Mouse (Mus musculus) thymus, adult 2 months (tissue): ENCODE results near the gene Foxl1. TPM values are rescaled to one million over a fixed set of nuclear protein-coding genes. Genes with fewer than 3 reads are reported as not detected.

Experiments
- DNase-seq: peaks from one replicate; pipeline ENCODE4 v3.0.0; 2021
- H3K27ac ChIP-seq: fragments of 200-500 bp; 2 replicates; pipeline ENCODE4 v1.5.1; 2012; ENCODE audit warnings: low read length, control low read depth; ENCODE audit not compliant: control insufficient read depth, insufficient read depth
- H3K27me3 ChIP-seq: fragments of 200-500 bp; 2 replicates; pipeline ENCODE4 v1.6.1; 2012; ENCODE audit warnings: mild to moderate bottlenecking, low read length, moderate library complexity, mixed read lengths; ENCODE audit not compliant: control insufficient read depth, insufficient read depth
- H3K36me3 ChIP-seq: fragments of 200-500 bp; 2 replicates; pipeline ENCODE4 v1.6.1; 2012; ENCODE audit warnings: mild to moderate bottlenecking, low read length, moderate library complexity; ENCODE audit not compliant: control insufficient read depth, insufficient read depth
- H3K4me1 ChIP-seq: fragments of 200-500 bp; replicated peaks from 2 replicates; pipeline ENCODE4 v1.6.1; 2012; ENCODE audit warnings: low read length; ENCODE audit not compliant: control insufficient read depth, insufficient read depth
- H3K4me3 ChIP-seq: fragments of 200-500 bp; 2 replicates; pipeline ENCODE4 v1.5.1; 2012; ENCODE audit warnings: mild to moderate bottlenecking, low read length, control low read depth, moderate library complexity; ENCODE audit not compliant: control insufficient read depth, insufficient read depth
- CTCF ChIP-seq: fragments of 200-500 bp; IDR thresholded peaks from 2 replicates; pipeline ENCODE4 v1.5.1; 2012; ENCODE audit warnings: mild to moderate bottlenecking, control low read depth, low read length, moderate library complexity, borderline replicate concordance; ENCODE audit not compliant: control insufficient read depth, poor library complexity, insufficient read depth; ENCODE audit errors: extremely low read depth
- POLR2A ChIP-seq: fragments of 200-500 bp; IDR thresholded peaks from 2 replicates; pipeline ENCODE4 v1.6.1; 2012; ENCODE audit warnings: mild to moderate bottlenecking, low read length, control low read depth, moderate library complexity; ENCODE audit not compliant: control insufficient read depth, poor library complexity, insufficient read depth; ENCODE audit errors: extremely low read depth
- WGBS: fragments of 180-500 bp; shearing (Covaris S2); methylation state at CpG from one replicate; pipeline ENCODE4 v1.1.7; 2018; 5-methylcytosine and 5-hydroxymethylcytosine counted together
- polyA plus RNA-seq: library from polyadenylated mRNA; depleted of rRNA; stranded (reverse); fragments of >200 nt; gene quantifications from 2 replicates; pipeline ENCODE4 v1.2.3, GENCODE M21; 2012

Foxl1 gene
- polyA plus RNA-seq, 1 experiment: 0.11 TPM

- no peak for DNase-seq
- peaks cover 22% of the 10 kb centered on the region for H3K27me3 ChIP-seq
- WGBS: 9% methylated on average over 55 of the region's 55 CpGs
- no peaks in the 10 kb centered on the region for H3K4me1 ChIP-seq
- TF ChIP-seq POLR2A (no peak), CTCF (no peak)
- H3K4me3 ChIP-seq: no peak overlapping the region
- no peak overlapping the region for H3K27ac ChIP-seq
- H3K36me3 ChIP-seq: no peaks in the 10 kb centered on the region
Measured at GRCm38 (mm10) chr8:121128531-121129264, 958 bp downstream of the Foxl1 start.

- no peak for DNase-seq
- no peak overlapping the region for H3K4me3 ChIP-seq
- no peak overlapping the region for H3K27ac ChIP-seq
- peaks cover 20% of the 10 kb centered on the region for H3K27me3 ChIP-seq
- WGBS: 27% methylated on average over 16 of the region's 16 CpGs
- no peaks in the 10 kb centered on the region for H3K4me1 ChIP-seq
- TF ChIP-seq POLR2A: no peak
- no peak for TF ChIP-seq CTCF
- no peaks in the 10 kb centered on the region for H3K36me3 ChIP-seq
Measured at GRCm38 (mm10) chr8:121129265-121129940, 1.7 kb downstream of the Foxl1 start.

- peaks cover 15% of the 10 kb centered on the region for H3K27me3 ChIP-seq
- TF ChIP-seq POLR2A: no peak
- TF ChIP-seq CTCF: no peak
- 42% methylated on average over 5 of the region's 5 CpGs for WGBS
- no peaks in the 10 kb centered on the region for H3K36me3 ChIP-seq
- no peaks in the 10 kb centered on the region for H3K4me1 ChIP-seq
- H3K27ac ChIP-seq: no peak overlapping the region
- no peak for DNase-seq
- no peak overlapping the region for H3K4me3 ChIP-seq
Measured at GRCm38 (mm10) chr8:121130522-121130921, 2.8 kb downstream of the Foxl1 start.

GRCm38 (mm10) chr8:121132961-121133513 is 5.3 kb downstream of the Foxl1 start:
- TF ChIP-seq POLR2A (no peak), CTCF (no peak)
- Histone ChIP-seq H3K36me3 (no peaks in the 10 kb centered on the region), H3K4me3 (no peak overlapping the region), H3K4me1 (no peaks in the 10 kb centered on the region), H3K27ac (no peak overlapping the region), H3K27me3 (peaks cover 10% of the 10 kb centered on the region; the same call in 1 of the 2 replicates)
- 87% methylated on average over 5 of the region's 5 CpGs for WGBS
- DNase-seq: no peak

GRCm38 (mm10) chr8:121134102-121134501 is 6.4 kb downstream of the Foxl1 start:
- Histone ChIP-seq H3K27me3 (peaks cover 2% of the 10 kb centered on the region; the same call in 1 of the 2 replicates), H3K36me3 (no peaks in the 10 kb centered on the region), H3K4me1 (no peaks in the 10 kb centered on the region), H3K4me3 (no peak overlapping the region), H3K27ac (no peak overlapping the region)
- WGBS: 93% methylated on average over 10 of the region's 10 CpGs
- TF ChIP-seq CTCF (no peak), POLR2A (no peak)
- DNase-seq: no peak

GRCm38 (mm10) chr8:121134512-121134911 is 6.8 kb downstream of the Foxl1 start:
- DNase-seq: no peak
- Histone ChIP-seq H3K4me3 (no peak overlapping the region), H3K4me1 (no peaks in the 10 kb centered on the region), H3K27me3 (no peaks in the 10 kb centered on the region), H3K36me3 (no peaks in the 10 kb centered on the region), H3K27ac (no peak overlapping the region)
- TF ChIP-seq CTCF: no peak
- TF ChIP-seq POLR2A: no peak
- 91% methylated on average over 11 of the region's 11 CpGs for WGBS
